Mouse (Mus musculus): Measurements from ENCODE around the gene Spock3.

- TF ChIP-seq EP300 (optimal IDR thresholded peaks at IDR 0.05) (no peak), CTCF (IDR thresholded peaks at IDR 0.05; ENCODE audit: low read depth) (no peak)
These were observed 417.8 kb downstream of the Spock3 start for GRCm38 (mm10) chr8:63368580-63368979.

Measured in stomach, postnatal 0 days (tissue).